Mouse (Mus musculus) liver, embryonic 12.5 days (tissue): ENCODE results near the gene Gm10273. TPM values are rescaled to one million over a fixed set of nuclear protein-coding genes. Genes with fewer than 3 reads are reported as not detected.
A peak's percentile ranks its signal among the peaks of the same experiment; 100 is the strongest.
"Not testable (repeated sequence)": the region's sequence is repeated elsewhere in the genome, so short reads cannot be mapped to it uniquely, and the experiment has no call there.

Experiments used
- ATAC-seq: fragments of 200-750 bp; cut with Nextera tagmentation; 2 replicates; pipeline ENCODE4 v1.8.0; 2017; ENCODE audit warnings: moderate number of reproducible peaks, mild to moderate bottlenecking, moderate library complexity
- H3K27ac ChIP-seq: fragments of 300-500 bp; sonication (generic); 2 replicates; pipeline ENCODE4 v1.5.1; 2016; ENCODE audit warnings: mild to moderate bottlenecking
- H3K27me3 ChIP-seq: fragments of 300-500 bp; sonication (generic); replicated peaks from 2 replicates; pipeline ENCODE4 v1.6.1; 2016; ENCODE audit warnings: mild to moderate bottlenecking, moderate library complexity
- H3K36me3 ChIP-seq: fragments of 300-500 bp; sonication (generic); 2 replicates; pipeline ENCODE4 v1.6.1; 2016; ENCODE audit warnings: mild to moderate bottlenecking, moderate library complexity
- H3K4me1 ChIP-seq: fragments of 300-500 bp; sonication (generic); 2 replicates; pipeline ENCODE4 v1.6.1; 2016
- H3K4me2 ChIP-seq: fragments of 300-500 bp; sonication (generic); 2 replicates; pipeline ENCODE4 v1.6.1; 2016; ENCODE audit warnings: mild to moderate bottlenecking, moderate library complexity
- H3K4me3 ChIP-seq: fragments of 300-500 bp; sonication (generic); 2 replicates; pipeline ENCODE4 v1.5.1; 2016; ENCODE audit warnings: mild to moderate bottlenecking, moderate library complexity
- H3K9ac ChIP-seq: fragments of 300-500 bp; sonication (generic); 2 replicates; pipeline ENCODE4 v1.6.1; 2016; ENCODE audit warnings: mild to moderate bottlenecking, moderate library complexity
- H3K9me3 ChIP-seq: fragments of 300-500 bp; sonication (generic); replicated peaks from 2 replicates; pipeline ENCODE4 v1.6.1; 2016; ENCODE audit warnings: mild to moderate bottlenecking, moderate library complexity
- WGBS: fragments of 180-500 bp; shearing (Covaris S2); methylation state at CpG from one replicate; pipeline ENCODE4 v1.1.7; 2016; ENCODE audit not compliant: insufficient replicate concordance; 5-methylcytosine and 5-hydroxymethylcytosine counted together
- polyA plus RNA-seq: library from polyadenylated mRNA; unstranded; fragments of >200 nt; fragmentation: Nextera tagmentation; extraction: Ambion mirVana; gene quantifications from 2 replicates; pipeline ENCODE4 v1.2.1, GENCODE M21; 2016

The Gm10273 gene
- polyA plus RNA-seq, result 4.2 and 5.2 TPM in 2 replicates

DNA sequence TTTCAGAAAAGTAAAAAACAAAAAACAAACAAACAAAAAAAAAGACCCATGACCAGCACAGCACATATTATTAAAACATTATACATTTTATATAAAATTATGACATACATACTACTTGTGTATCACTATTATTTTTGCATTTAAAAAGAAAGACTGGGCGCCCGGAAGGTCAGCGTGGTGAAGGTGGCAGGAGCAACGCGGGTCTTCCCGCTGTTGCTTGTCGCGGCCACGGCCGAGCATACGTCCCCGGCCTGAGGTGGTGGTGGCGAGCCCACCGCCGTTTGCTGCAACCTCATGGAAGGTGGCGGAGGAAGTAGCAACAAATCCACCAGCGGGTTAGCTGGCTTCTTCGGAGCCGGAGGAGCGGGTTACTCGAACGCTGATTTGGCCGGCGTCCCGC, at the start of gene Gm10273:
Gm10273 (plus strand) TSS at position 172 of the 400 bp plus-strand sequence.
- 88% methylated on average over 13 of the region's 25 CpGs for WGBS
- not testable (repeated sequence) for ATAC-seq, H3K27me3 ChIP-seq, H3K27ac ChIP-seq, H3K36me3 ChIP-seq, H3K9ac ChIP-seq, H3K4me3 ChIP-seq, H3K4me1 ChIP-seq, H3K4me2 ChIP-seq, H3K9me3 ChIP-seq

DNA sequence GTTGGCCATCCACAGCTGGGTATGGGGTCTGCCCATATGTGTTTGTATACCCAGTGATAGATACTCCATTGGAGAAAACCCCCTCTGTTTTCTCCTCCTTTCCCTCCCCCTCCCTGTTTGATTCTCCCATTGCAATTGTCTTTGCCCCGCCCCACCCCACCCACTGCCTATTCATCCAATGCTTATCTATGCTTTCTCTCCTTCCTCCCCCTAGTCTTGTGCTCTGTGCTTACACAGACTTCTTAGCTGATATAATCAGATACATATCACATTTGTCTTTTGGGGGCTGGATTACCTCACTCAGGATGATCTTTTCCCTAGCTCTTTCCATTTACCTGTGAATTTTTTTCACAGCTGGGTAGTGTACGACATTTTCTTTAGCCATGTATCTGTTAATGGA, 48.9 kb upstream of the Gm10273 start:
- Histone ChIP-seq H3K36me3 (peaks cover 83% of the 10 kb centered on the region), H3K27me3 (no peaks in the 10 kb centered on the region), H3K9me3 (no peaks in the 10 kb centered on the region), H3K9ac (no peak overlapping the region), H3K4me3 (no peak overlapping the region), H3K4me1 (peaks cover 50% of the 10 kb centered on the region), H3K4me2 (peak overlapping the region; percentile 22; the same call in 1 of the 2 replicates), H3K27ac (peak overlapping the region; percentile 90)
- no peak for ATAC-seq
- WGBS, result 58% methylated on average over 2 of the region's 2 CpGs

DNA sequence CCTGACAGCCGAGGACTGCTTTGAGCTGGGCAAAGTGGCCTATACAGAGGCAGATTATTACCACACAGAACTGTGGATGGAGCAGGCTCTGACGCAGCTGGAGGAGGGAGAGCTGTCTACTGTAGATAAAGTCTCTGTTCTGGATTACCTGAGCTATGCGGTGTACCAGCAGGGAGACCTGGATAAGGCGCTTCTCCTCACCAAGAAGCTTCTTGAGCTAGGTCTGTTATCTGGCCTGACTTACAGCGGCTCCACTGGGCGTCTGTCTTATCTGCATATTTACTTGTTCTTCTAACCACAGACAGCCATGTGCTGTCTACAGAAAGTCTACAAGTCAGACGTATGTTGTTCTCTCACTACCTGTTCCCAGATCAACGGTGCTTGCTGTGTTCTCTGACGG, 47.2 kb upstream of the Gm10273 start:
- H3K36me3 ChIP-seq, result peaks cover 86% of the 10 kb centered on the region
- H3K9ac ChIP-seq, result peak overlapping the region; percentile 12; the same call in 1 of the 2 replicates

DNA sequence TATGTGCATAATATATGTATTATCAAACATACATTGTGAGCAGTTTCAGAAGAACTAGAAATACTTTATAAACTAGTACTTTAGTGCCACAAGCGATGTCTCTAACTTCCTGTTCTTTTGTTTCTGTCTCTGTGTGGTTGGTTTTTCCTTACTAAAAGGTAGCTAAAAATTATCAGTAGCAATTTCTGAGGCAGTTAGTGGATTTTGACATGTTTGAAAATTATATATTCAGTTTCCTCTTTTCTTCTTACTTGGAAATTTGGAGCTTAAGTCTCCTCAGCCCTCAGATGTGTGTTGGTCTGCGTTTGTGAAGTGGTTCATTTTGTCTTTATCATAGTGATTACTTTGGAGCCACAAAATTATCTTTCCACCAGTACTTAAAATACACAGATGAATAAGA, 45.9 kb upstream of the Gm10273 start:
- no peak for ATAC-seq
- H3K27me3 ChIP-seq, result no peaks in the 10 kb centered on the region
- peaks cover 50% of the 10 kb centered on the region for H3K4me1 ChIP-seq
- H3K9ac ChIP-seq, result no peak overlapping the region
- peaks cover 87% of the 10 kb centered on the region for H3K36me3 ChIP-seq
- no peak overlapping the region for H3K4me3 ChIP-seq
- no peak overlapping the region for H3K27ac ChIP-seq
- no peak overlapping the region for H3K4me2 ChIP-seq
- H3K9me3 ChIP-seq, result no peaks in the 10 kb centered on the region
- 75% methylated on average over 2 of the region's 2 CpGs for WGBS

More for the DNA sequence above, 47.2 kb upstream of the Gm10273 start:
- Histone ChIP-seq H3K4me1 (peaks cover 50% of the 10 kb centered on the region), H3K4me2 (peak overlapping the region; percentile 45), H3K27ac (peak overlapping the region; percentile 90), H3K4me3 (0 out of 2 replicates have a peak overlapping the region, but pooled peaks have one; percentile 6), H3K9me3 (no peaks in the 10 kb centered on the region), H3K27me3 (no peaks in the 10 kb centered on the region)
- peak; percentile 99 for ATAC-seq
- 19% methylated on average over 9 of the region's 9 CpGs for WGBS

DNA sequence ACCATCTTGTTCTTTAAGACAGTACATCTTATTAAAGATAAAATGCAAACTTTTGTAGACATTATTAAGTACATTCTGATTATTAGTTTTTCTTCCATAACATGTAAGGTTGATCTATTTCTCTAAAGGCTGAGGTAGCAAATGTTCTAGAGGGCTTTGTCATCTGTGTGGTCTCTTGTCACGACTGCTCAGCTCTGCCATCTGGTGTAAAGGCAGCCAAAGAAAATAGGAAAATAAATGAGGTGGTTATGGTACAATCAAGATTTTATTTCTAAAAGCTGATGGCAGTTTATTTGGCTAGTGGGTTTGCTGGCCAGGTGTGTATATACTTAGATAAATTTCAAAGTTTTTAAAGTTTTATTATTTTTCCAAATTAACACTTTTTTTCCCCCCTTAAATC, 42.4 kb upstream of the Gm10273 start:
- Histone ChIP-seq H3K36me3 (peaks cover 81% of the 10 kb centered on the region), H3K4me2 (no peak overlapping the region), H3K4me1 (peaks cover 20% of the 10 kb centered on the region), H3K9me3 (no peaks in the 10 kb centered on the region), H3K27me3 (no peaks in the 10 kb centered on the region), H3K4me3 (no peak overlapping the region), H3K27ac (no peak overlapping the region), H3K9ac (no peak overlapping the region)
- 68% methylated on average over 1 of the region's 1 CpGs for WGBS
- ATAC-seq, result no peak

DNA sequence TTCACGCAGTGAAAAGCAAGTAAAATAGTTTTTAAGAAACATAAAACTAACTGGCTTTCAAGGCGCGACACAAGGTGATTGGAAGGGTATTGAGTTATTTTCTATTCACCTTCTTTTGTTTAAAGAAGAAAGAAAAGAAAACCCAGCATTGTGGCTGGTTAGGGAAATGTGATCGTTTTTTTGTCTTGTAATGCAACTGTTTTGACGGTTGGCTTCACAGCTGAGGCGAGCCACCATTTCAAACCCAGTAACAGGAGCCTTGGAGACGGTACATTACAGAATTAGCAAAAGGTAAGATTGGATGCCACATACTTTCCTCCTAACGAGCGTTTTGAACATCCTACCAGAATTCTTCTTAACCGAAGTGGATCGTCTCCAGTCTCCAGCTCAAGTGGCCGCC, 41.3 kb upstream of the Gm10273 start:
- Histone ChIP-seq H3K9me3 (no peaks in the 10 kb centered on the region), H3K4me2 (no peak overlapping the region), H3K27me3 (no peaks in the 10 kb centered on the region), H3K4me3 (no peak overlapping the region), H3K36me3 (peaks cover 76% of the 10 kb centered on the region), H3K27ac (no peak overlapping the region), H3K9ac (no peak overlapping the region), H3K4me1 (peaks cover 11% of the 10 kb centered on the region)
- ATAC-seq, result no peak
- WGBS, result 86% methylated on average over 12 of the region's 12 CpGs

DNA sequence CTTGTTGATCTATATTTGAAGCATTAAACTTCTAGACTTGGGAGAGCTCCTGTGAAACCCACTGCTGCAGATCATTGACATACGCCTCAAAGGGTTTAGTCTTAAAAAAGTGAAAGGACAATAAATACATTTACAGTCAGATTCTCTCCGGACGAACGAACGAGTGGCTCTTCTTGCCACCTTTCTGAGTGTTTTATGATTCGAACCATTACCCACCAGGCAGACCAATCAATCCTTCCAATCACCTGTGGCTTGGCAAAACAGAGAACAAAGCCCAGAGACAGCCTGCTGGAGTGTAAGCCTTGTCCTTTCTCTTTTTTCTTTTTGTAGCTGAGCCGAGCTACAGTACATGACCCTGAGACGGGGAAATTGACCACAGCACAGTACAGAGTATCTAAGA, 40.4 kb upstream of the Gm10273 start:
- Histone ChIP-seq H3K4me1 (peaks cover 8% of the 10 kb centered on the region; the same call in 1 of the 2 replicates), H3K4me3 (no peak overlapping the region), H3K27me3 (no peaks in the 10 kb centered on the region), H3K9ac (no peak overlapping the region), H3K9me3 (no peaks in the 10 kb centered on the region), H3K27ac (no peak overlapping the region), H3K36me3 (peaks cover 80% of the 10 kb centered on the region), H3K4me2 (no peak overlapping the region)
- no peak for ATAC-seq
- WGBS, result 78% methylated on average over 8 of the region's 8 CpGs

DNA sequence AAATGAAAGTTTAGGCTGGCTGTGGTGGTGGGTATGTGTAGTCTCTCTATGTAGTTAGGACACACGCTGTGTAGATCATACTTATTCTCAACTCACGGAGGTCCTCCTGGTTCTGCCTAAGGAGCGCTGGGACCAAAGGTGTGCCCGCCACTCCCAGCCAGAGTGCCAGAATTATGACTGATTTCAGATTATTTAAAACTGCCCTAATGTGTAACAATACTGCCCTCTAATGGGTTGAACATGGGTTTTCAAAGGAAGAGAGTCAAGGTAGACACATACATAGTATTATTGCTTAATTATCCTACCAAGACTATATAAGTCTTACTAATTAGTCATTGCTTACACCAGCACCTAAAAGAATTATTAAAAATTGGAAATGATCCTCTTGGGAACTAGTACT, 36.7 kb upstream of the Gm10273 start:
- peaks cover 80% of the 10 kb centered on the region for H3K36me3 ChIP-seq
- H3K9me3 ChIP-seq, result no peaks in the 10 kb centered on the region
- H3K27me3 ChIP-seq, result no peaks in the 10 kb centered on the region
- H3K9ac ChIP-seq, result no peak overlapping the region
- no peak overlapping the region for H3K4me2 ChIP-seq
- 83% methylated on average over 4 of the region's 4 CpGs for WGBS
- H3K4me1 ChIP-seq, result peaks cover 14% of the 10 kb centered on the region
- H3K4me3 ChIP-seq, result no peak overlapping the region
- ATAC-seq, result no peak
- no peak overlapping the region for H3K27ac ChIP-seq

DNA sequence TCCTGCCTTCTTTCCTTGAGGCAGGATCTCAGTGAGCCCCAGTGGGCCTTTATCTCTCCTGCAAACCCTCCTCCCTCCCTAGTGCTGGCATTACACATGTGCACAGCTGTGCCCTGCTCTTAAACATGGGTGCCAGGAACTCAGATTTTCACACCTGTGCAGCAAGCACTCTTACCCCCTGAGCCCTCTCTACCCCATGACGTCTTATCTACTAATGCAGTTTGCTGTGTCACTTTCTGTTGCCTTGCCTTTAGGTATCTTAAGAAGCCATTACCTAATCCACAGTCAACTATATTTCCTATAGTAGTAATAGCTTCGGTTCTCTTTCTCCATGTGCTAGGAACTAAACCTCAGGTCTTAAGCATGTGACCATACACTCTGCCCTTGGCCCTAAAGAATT, 32.2 kb upstream of the Gm10273 start:
- Histone ChIP-seq H3K27ac (no peak overlapping the region; the same call in 1 of the 2 replicates), H3K4me3 (no peak overlapping the region), H3K27me3 (no peaks in the 10 kb centered on the region), H3K9me3 (no peaks in the 10 kb centered on the region), H3K4me2 (no peak overlapping the region), H3K36me3 (peaks cover 91% of the 10 kb centered on the region), H3K4me1 (peaks cover 24% of the 10 kb centered on the region), H3K9ac (no peak overlapping the region)
- 38% methylated on average over 2 of the region's 2 CpGs for WGBS
- peak; percentile 64 for ATAC-seq

DNA sequence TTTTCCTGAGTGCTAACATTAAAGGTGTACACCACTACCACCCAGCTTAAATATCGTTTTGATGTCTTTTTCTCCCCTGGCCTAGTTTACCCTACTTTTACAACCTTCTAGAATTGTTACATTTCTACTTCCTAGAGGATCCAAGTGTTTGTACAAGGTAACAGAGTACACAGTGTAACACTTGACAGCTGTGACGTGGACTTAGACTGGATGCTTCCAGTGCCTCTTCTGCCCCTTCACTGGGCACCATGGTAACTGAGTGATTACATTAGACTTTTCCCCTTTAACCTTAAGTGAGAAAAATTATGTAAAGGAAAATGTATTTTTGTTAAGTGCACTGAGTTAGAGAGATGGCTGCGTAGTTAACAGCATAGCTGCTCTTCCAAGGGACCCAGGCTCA, 30.9 kb upstream of the Gm10273 start:
- H3K9me3 ChIP-seq, result no peaks in the 10 kb centered on the region
- peaks cover 24% of the 10 kb centered on the region for H3K4me1 ChIP-seq
- H3K27ac ChIP-seq, result no peak overlapping the region
- WGBS, result 82% methylated on average over 3 of the region's 3 CpGs
- H3K4me2 ChIP-seq, result no peak overlapping the region
- no peak for ATAC-seq
- no peak overlapping the region for H3K9ac ChIP-seq
- H3K27me3 ChIP-seq, result no peaks in the 10 kb centered on the region
- no peak overlapping the region for H3K4me3 ChIP-seq
- H3K36me3 ChIP-seq, result peaks cover 98% of the 10 kb centered on the region

DNA sequence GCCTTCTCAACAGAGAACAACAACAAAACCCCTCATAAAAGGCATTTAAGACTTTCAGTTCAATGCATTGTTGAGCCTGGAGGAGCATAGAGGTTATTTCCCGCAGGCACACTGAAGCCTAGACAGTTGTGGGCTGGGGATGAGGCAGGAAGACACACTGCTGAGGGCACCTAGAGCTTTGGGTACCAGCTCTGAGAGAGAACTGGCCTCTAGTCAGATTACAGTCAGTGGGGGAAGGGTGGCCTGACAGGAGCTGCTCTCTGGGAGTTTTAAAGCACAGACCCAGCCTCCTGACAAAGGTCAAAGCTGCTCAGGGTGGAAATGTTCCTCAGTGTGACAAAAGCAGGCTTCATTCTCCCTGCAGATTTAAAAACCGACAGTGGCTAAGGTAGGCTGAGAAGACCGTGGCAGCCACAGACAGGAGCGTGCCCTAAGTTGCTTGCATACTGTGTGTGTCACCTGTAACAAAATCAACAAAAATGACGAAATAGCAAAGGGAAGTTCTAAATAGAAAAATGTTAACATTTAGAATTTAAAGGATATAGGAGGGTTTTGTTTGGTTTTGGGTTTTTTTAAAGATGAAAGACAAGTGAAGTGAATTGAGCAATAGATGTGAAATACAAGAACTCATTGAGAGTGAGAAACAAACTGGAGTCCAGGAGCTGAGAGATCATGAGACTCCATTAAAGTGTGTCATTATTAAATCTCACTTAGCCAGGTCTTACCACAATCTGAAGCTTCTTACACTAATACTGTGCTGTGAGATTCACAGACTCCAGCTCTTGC, 29.4 kb upstream of the Gm10273 start:
- H3K27ac ChIP-seq, result peak overlapping the region; percentile 27; the same call in 1 of the 2 replicates
- ATAC-seq, result peak; percentile 42
- peaks cover 98% of the 10 kb centered on the region for H3K36me3 ChIP-seq
- 79% methylated on average over 5 of the region's 5 CpGs for WGBS
- H3K9ac ChIP-seq, result no peak overlapping the region
- H3K9me3 ChIP-seq, result no peaks in the 10 kb centered on the region
- no peak overlapping the region for H3K4me2 ChIP-seq
- H3K27me3 ChIP-seq, result no peaks in the 10 kb centered on the region
- H3K4me1 ChIP-seq, result peaks cover 24% of the 10 kb centered on the region
- no peak overlapping the region for H3K4me3 ChIP-seq

DNA sequence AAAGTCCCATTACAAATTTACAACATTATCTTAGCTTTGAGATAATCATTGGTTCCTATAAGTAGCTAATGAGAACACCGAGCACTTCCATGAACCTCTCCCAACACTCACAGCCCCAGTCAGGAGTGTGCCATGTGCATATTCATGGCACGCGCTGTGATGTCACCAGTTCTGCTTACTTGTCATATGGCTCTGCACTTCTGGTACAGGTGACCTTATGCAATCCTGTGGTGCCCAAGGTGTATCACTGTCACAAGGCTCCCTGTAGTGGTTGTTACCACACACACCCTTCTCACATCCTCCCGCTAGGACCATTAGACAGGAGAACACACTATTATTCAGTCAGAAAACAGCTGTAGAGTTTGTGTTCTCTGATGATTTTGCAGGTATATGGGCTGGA, 28.7 kb upstream of the Gm10273 start:
- no peaks in the 10 kb centered on the region for H3K9me3 ChIP-seq
- H3K27ac ChIP-seq, result no peak overlapping the region
- no peak overlapping the region for H3K4me2 ChIP-seq
- peaks cover 98% of the 10 kb centered on the region for H3K36me3 ChIP-seq
- H3K4me1 ChIP-seq, result peaks cover 24% of the 10 kb centered on the region
- no peak overlapping the region for H3K9ac ChIP-seq
- 93% methylated on average over 4 of the region's 4 CpGs for WGBS
- ATAC-seq, result no peak
- no peak overlapping the region for H3K4me3 ChIP-seq
- H3K27me3 ChIP-seq, result no peaks in the 10 kb centered on the region
